Comparison of ENCODE assay signal across 27 mouse cellular contexts in the genomic region with DNA sequence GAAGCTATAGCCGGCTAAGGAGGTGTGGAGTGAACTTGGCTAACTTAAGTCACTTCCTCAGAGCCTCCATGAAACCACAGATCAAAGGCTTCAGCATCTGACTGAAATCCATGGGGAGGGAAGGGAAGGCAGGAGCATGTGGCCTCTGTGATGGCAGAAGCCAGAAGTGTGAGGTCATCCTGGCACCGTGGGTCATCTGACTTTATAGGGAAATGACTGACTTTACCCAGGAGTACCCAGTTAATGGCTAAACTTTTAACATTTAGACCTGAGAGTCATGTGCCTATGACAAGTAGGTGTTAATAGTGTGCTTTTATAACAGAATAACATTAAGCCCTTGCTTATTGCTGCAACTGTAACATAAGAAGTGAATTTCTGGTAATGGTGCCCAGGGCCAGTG. TPM values are rescaled to one million over a fixed set of nuclear protein-coding genes. Genes with fewer than 3 reads are reported as not detected.
DNase-seq lines count a peak whose midpoint lies in the region; ATAC-seq and TF ChIP-seq lines count a peak whose summit lies in the region.
"Had no signal": no experiment of that assay in that cellular context is flagged by ENCODE, and none has a peak within 500 bp of the region (broad histone marks: within the 10 kb centered on the region; RNA-seq: fewer than 3 reads in every experiment).

No protein-coding gene starts in this region.

- no peak for TF ChIP-seq POLR2A in liver, adult 2 months (IDR thresholded peaks at IDR 0.05; ENCODE audit: extremely low read depth, insufficient read depth, low read length)

- no peak overlapping the region for H3K4me3 ChIP-seq in liver, adult 2 months (ENCODE audit: insufficient read depth, low read depth, low read length)
- no peak overlapping the region for H3K4me3 ChIP-seq in liver, postnatal 0 days (ENCODE audit: low read depth, low read length)
- H3K4me3 ChIP-seq in kidney, postnatal 0 days (replicated peaks; ENCODE audit: low read depth, low read length), result no peak overlapping the region
- H3K4me3 ChIP-seq: forebrain, embryonic 13.5 days; hindbrain, embryonic 12.5 days; limb, embryonic 12.5 days; liver, embryonic 12.5 days; megakaryocyte, embryonic 14.5 days had no signal

- H3K4me1 ChIP-seq in liver, adult 2 months (ENCODE audit: control insufficient read depth, insufficient read depth, low read length), result peaks cover 8% of the 10 kb centered on the region; the same call in 1 of the 2 replicates
- peaks cover 5% of the 10 kb centered on the region; the same call in 1 of the 2 replicates for H3K4me1 ChIP-seq in liver, postnatal 0 days (ENCODE audit: insufficient read depth)
- H3K4me1 ChIP-seq in kidney, postnatal 0 days (replicated peaks; ENCODE audit: insufficient read depth, low read length), result no peaks in the 10 kb centered on the region
- H3K4me1 ChIP-seq: forebrain, embryonic 13.5 days; hindbrain, embryonic 12.5 days; limb, embryonic 12.5 days had no signal

- peaks cover 6% of the 10 kb centered on the region; the same call in 1 of the 2 replicates for H3K79me2 ChIP-seq in liver, adult 2 months (ENCODE audit: control insufficient read depth, insufficient read depth, low read length)

- no peak overlapping the region for H3K4me2 ChIP-seq in liver, postnatal 0 days (ENCODE audit: low read depth, low read length)
- no peak overlapping the region for H3K4me2 ChIP-seq in kidney, postnatal 0 days (ENCODE audit: low read length)
- H3K4me2 ChIP-seq: forebrain, embryonic 13.5 days; heart, embryonic 11.5 days; hindbrain, embryonic 12.5 days; limb, embryonic 12.5 days; liver, embryonic 12.5 days had no signal

- no peak overlapping the region for H3K9ac ChIP-seq in liver, adult 2 months (ENCODE audit: low read depth, low read length)
- H3K9ac ChIP-seq in liver, postnatal 0 days (replicated peaks), result no peak overlapping the region
- H3K9ac ChIP-seq in kidney, postnatal 0 days (ENCODE audit: low read depth, low read length), result no peak overlapping the region
- H3K9ac ChIP-seq: forebrain, embryonic 13.5 days; hindbrain, embryonic 12.5 days; limb, embryonic 12.5 days; liver, embryonic 12.5 days had no signal

- no peak overlapping the region for H3K27ac ChIP-seq in liver, adult 2 months (replicated peaks; ENCODE audit: insufficient read depth, low read depth, low read length)
- no peak overlapping the region for H3K27ac ChIP-seq in liver, postnatal 0 days (ENCODE audit: low read depth)
- no peak overlapping the region for H3K27ac ChIP-seq in kidney, postnatal 0 days
- H3K27ac ChIP-seq: forebrain, embryonic 13.5 days; hindbrain, embryonic 12.5 days; hindbrain, postnatal 0 days; limb, embryonic 12.5 days; liver, embryonic 12.5 days had no signal

- no peak for TF ChIP-seq CTCF in liver, adult 2 months (IDR thresholded peaks at IDR 0.05; ENCODE audit: low read depth, low read length)
- TF ChIP-seq CTCF in liver, postnatal 0 days (IDR thresholded peaks at IDR 0.05; ENCODE audit: low read depth), result no peak
- TF ChIP-seq CTCF in kidney, postnatal 0 days (IDR thresholded peaks at IDR 0.05; ENCODE audit: low read depth), result no peak

- no peaks in the 10 kb centered on the region for H3K9me3 ChIP-seq in liver, postnatal 0 days (ENCODE audit: low read length)
- H3K9me3 ChIP-seq in kidney, postnatal 0 days (replicated peaks; ENCODE audit: low read length), result no peaks in the 10 kb centered on the region
- H3K9me3 ChIP-seq: forebrain, embryonic 13.5 days; hindbrain, embryonic 12.5 days; limb, embryonic 12.5 days; liver, embryonic 12.5 days; megakaryocyte, embryonic 14.5 days had no signal

- no peaks in the 10 kb centered on the region for H3K27me3 ChIP-seq in liver, adult 2 months (ENCODE audit: control insufficient read depth, insufficient read depth, low read length)
- H3K27me3 ChIP-seq in liver, postnatal 0 days (ENCODE audit: insufficient read depth, low read length), result no peaks in the 10 kb centered on the region
- no peaks in the 10 kb centered on the region for H3K27me3 ChIP-seq in kidney, postnatal 0 days (ENCODE audit: insufficient read depth, low read length)
- H3K27me3 ChIP-seq: forebrain, embryonic 13.5 days; hindbrain, embryonic 12.5 days; limb, embryonic 12.5 days; liver, embryonic 12.5 days; megakaryocyte, embryonic 14.5 days had no signal

- H3K36me3 ChIP-seq in liver, adult 2 months (ENCODE audit: control insufficient read depth, insufficient read depth, low read length), result peaks cover 67% of the 10 kb centered on the region
- peaks cover 57% of the 10 kb centered on the region for H3K36me3 ChIP-seq in liver, postnatal 0 days (replicated peaks; ENCODE audit: insufficient read depth, low read length)
- H3K36me3 ChIP-seq in kidney, postnatal 0 days (ENCODE audit: insufficient read depth, low read length), result peaks cover 39% of the 10 kb centered on the region

- peak; percentile 32 for DNase-seq in kidney, adult 18-20 months
- no peak for DNase-seq in kidney, postnatal 10 days
- DNase-seq in liver, adult 2 months (ENCODE audit: extremely low read depth, low read depth, low spot score), result peak; percentile 45
- no peak for DNase-seq in liver, postnatal 0 days
- DNase-seq in kidney, postnatal 0 days (ENCODE audit: low spot score), result peak; percentile 11
- no peak for DNase-seq in cerebellum, postnatal 14 days
- no peak for DNase-seq in left cerebral cortex, adult 11 months (ENCODE audit: low spot score)
- DNase-seq: adrenal gland, adult 2 months; cerebellum, adult 8-10 months; cerebellum, postnatal 36 days; gastrocnemius, postnatal 25 days; heart, adult 18-20 months; heart, postnatal 36 days; layer of hippocampus, adult 9-11 months; lung, adult 18-20 months; lung, postnatal 4 days; midbrain, embryonic 14.5 days; thymus, postnatal 4 days had no signal

- ATAC-seq in liver, postnatal 0 days, result no peak
- ATAC-seq in kidney, postnatal 0 days (replicated peaks; ENCODE audit: low FRiP score, low read depth), result peak; percentile 63; the same call in 1 of the 2 replicates
- ATAC-seq: CD4-positive, CD25-positive, alpha-beta regulatory T cell, adult 4 months; forebrain, embryonic 13.5 days; hindbrain, postnatal 0 days; liver, embryonic 12.5 days; lung, postnatal 0 days had no signal

- 43% methylated on average over 2 of the region's 2 CpGs for WGBS in liver, adult 2 months
- 76% methylated on average over 2 of the region's 2 CpGs for WGBS in liver, postnatal 0 days (ENCODE audit: insufficient replicate concordance)
- 56% methylated on average over 2 of the region's 2 CpGs for WGBS in kidney, postnatal 0 days

- TF ChIP-seq EP300 in liver, postnatal 0 days (IDR thresholded peaks at IDR 0.05; ENCODE audit: low read depth), result no peak

RNA-seq across cellular contexts. Expression of gene Stat3, which starts 31.2 kb away (rescaled TPM):
- 58.5 and 76.4 TPM in 2 replicates for total RNA-seq in liver, adult 2 months (2014; rRNA removed)
- polyA plus RNA-seq in liver, adult 2 months (2012; rRNA removed), result 48.7 and 60.4 TPM in 2 replicates
- polyA plus RNA-seq in liver, postnatal 0 days (2015; fragmentation: Nextera tagmentation; extraction: Ambion mirVana), result 44.9 and 53.7 TPM in 2 replicates
- polyA plus RNA-seq in kidney, postnatal 0 days (2015; fragmentation: Nextera tagmentation; extraction: Ambion mirVana), result 48.0 and 51.8 TPM in 2 replicates

RNA-seq across cellular contexts. Expression of gene Stat5a, which starts 49.0 kb away (rescaled TPM):
- total RNA-seq in liver, adult 2 months (2014; rRNA removed), result 6.9 and 7.8 TPM in 2 replicates
- polyA plus RNA-seq in liver, adult 2 months (2012; rRNA removed), result 15.0 and 18.0 TPM in 2 replicates
- 4.7 and 6.0 TPM in 2 replicates for polyA plus RNA-seq in liver, postnatal 0 days (2015; fragmentation: Nextera tagmentation; extraction: Ambion mirVana)
- polyA plus RNA-seq in kidney, postnatal 0 days (2015; fragmentation: Nextera tagmentation; extraction: Ambion mirVana), result 4.0 and 4.4 TPM in 2 replicates

RNA-seq across cellular contexts. Expression of gene Stat5b, which starts 57.6 kb away (rescaled TPM):
- 31.8 and 33.0 TPM in 2 replicates for total RNA-seq in liver, adult 2 months (2014; rRNA removed)
- 32.0 and 35.2 TPM in 2 replicates for polyA plus RNA-seq in liver, adult 2 months (2012; rRNA removed)
- 15.4 and 16.4 TPM in 2 replicates for polyA plus RNA-seq in liver, postnatal 0 days (2015; fragmentation: Nextera tagmentation; extraction: Ambion mirVana)
- polyA plus RNA-seq in kidney, postnatal 0 days (2015; fragmentation: Nextera tagmentation; extraction: Ambion mirVana), result 14.4 and 14.6 TPM in 2 replicates

Comparison
In these comparisons a context has a peak if more than half of its experiments do, and no peak if none do; other contexts are left out.
1. DNase-seq: peak in kidney, adult 18-20 months (single experiment), liver, adult 2 months (single experiment) and kidney, postnatal 0 days (single experiment); none in kidney, postnatal 10 days (single experiment), liver, postnatal 0 days (single experiment), cerebellum, postnatal 14 days (0 of 2) and left cerebral cortex, adult 11 months (single experiment).